Mouse (Mus musculus): ENCODE measurements at regions not wholly inside any gene's neighbourhood (a gene's known extent, or its start where the extent isn't known, plus 50 kb on each side); places are given as distances from the start of the nearest gene placed in this dataset.

GRCm38 (mm10) chr8:35218327-35218726, 547.3 kb upstream of the Gm19410 start:
- no peak overlapping the region for H3K4me3 ChIP-seq (ENCODE audit: control insufficient read depth in 1 of 2, insufficient read depth in 1 of 2, low read depth in 1 of 2, low read length in 2 of 2)
- H3K27me3 ChIP-seq (ENCODE audit: control insufficient read depth, insufficient read depth, low read length): no peaks in the 10 kb centered on the region
- ATAC-seq (ENCODE audit: insufficient number of reproducible peaks, insufficient read depth, low FRiP score, low read depth): no peak
- H3K4me2 ChIP-seq (ENCODE audit: low read length): no peak overlapping the region
- no peaks in the 10 kb centered on the region for H3K9me3 ChIP-seq (ENCODE audit: control insufficient read depth, low read length)
- H3K27ac ChIP-seq (replicated peaks in 1 of 2; ENCODE audit: control insufficient read depth in 1 of 2, insufficient read depth in 1 of 2, low read depth in 2 of 2, low read length in 2 of 2): no peak overlapping the region
- H3K4me1 ChIP-seq (ENCODE audit: control insufficient read depth in 2 of 2, insufficient read depth in 2 of 2, low read length in 2 of 2): no peaks in the 10 kb centered on the region
- WGBS: 55% methylated on average over 4 of the region's 4 CpGs
- H3K36me3 ChIP-seq (ENCODE audit: control insufficient read depth, insufficient read depth, low read length): no peaks in the 10 kb centered on the region
- no peak overlapping the region for H3K9ac ChIP-seq (ENCODE audit: low read length)

GRCm38 (mm10) chr8:35224053-35224924, 541.3 kb upstream of the Gm19410 start:
- Histone ChIP-seq H3K27me3 (ENCODE audit: control insufficient read depth, insufficient read depth, low read length) (no peaks in the 10 kb centered on the region), H3K36me3 (ENCODE audit: control insufficient read depth, insufficient read depth, low read length) (no peaks in the 10 kb centered on the region), H3K9me3 (ENCODE audit: control insufficient read depth, low read length) (no peaks in the 10 kb centered on the region), H3K4me1 (ENCODE audit: control insufficient read depth in 2 of 2, insufficient read depth in 2 of 2, low read length in 2 of 2) (no peaks in the 10 kb centered on the region), H3K27ac (replicated peaks in 1 of 2; ENCODE audit: control insufficient read depth in 1 of 2, insufficient read depth in 1 of 2, low read depth in 2 of 2, low read length in 2 of 2) (no peak overlapping the region), H3K4me2 (ENCODE audit: low read length) (no peak overlapping the region), H3K9ac (ENCODE audit: low read length) (no peak overlapping the region), H3K4me3 (ENCODE audit: control insufficient read depth in 1 of 2, insufficient read depth in 1 of 2, low read depth in 1 of 2, low read length in 2 of 2) (no peak overlapping the region)
- WGBS: 76% methylated on average over 18 of the region's 18 CpGs
- no peak for ATAC-seq (ENCODE audit: insufficient number of reproducible peaks, insufficient read depth, low FRiP score, low read depth)

GRCm38 (mm10) chr8:35224925-35225244, 540.7 kb upstream of the Gm19410 start:
- WGBS: 82% methylated on average over 7 of the region's 7 CpGs
- Histone ChIP-seq H3K4me3 (ENCODE audit: control insufficient read depth in 1 of 2, insufficient read depth in 1 of 2, low read depth in 1 of 2, low read length in 2 of 2) (no peak overlapping the region), H3K27ac (replicated peaks in 1 of 2; ENCODE audit: control insufficient read depth in 1 of 2, insufficient read depth in 1 of 2, low read depth in 2 of 2, low read length in 2 of 2) (no peak overlapping the region), H3K9me3 (ENCODE audit: control insufficient read depth, low read length) (no peaks in the 10 kb centered on the region), H3K9ac (ENCODE audit: low read length) (no peak overlapping the region), H3K27me3 (ENCODE audit: control insufficient read depth, insufficient read depth, low read length) (no peaks in the 10 kb centered on the region), H3K4me1 (ENCODE audit: control insufficient read depth in 2 of 2, insufficient read depth in 2 of 2, low read length in 2 of 2) (no peaks in the 10 kb centered on the region), H3K4me2 (ENCODE audit: low read length) (no peak overlapping the region), H3K36me3 (ENCODE audit: control insufficient read depth, insufficient read depth, low read length) (no peaks in the 10 kb centered on the region)
- no peak for ATAC-seq (ENCODE audit: insufficient number of reproducible peaks, insufficient read depth, low FRiP score, low read depth)

- Histone ChIP-seq H3K4me1 (ENCODE audit: control insufficient read depth in 2 of 2, insufficient read depth in 2 of 2, low read length in 2 of 2) (no peaks in the 10 kb centered on the region), H3K9ac (ENCODE audit: low read length) (no peak overlapping the region), H3K27ac (replicated peaks in 1 of 2; ENCODE audit: control insufficient read depth in 1 of 2, insufficient read depth in 1 of 2, low read depth in 2 of 2, low read length in 2 of 2) (no peak overlapping the region), H3K9me3 (ENCODE audit: control insufficient read depth, low read length) (no peaks in the 10 kb centered on the region), H3K4me2 (ENCODE audit: low read length) (no peak overlapping the region), H3K27me3 (ENCODE audit: control insufficient read depth, insufficient read depth, low read length) (no peaks in the 10 kb centered on the region), H3K4me3 (ENCODE audit: control insufficient read depth in 1 of 2, insufficient read depth in 1 of 2, low read depth in 1 of 2, low read length in 2 of 2) (no peak overlapping the region), H3K36me3 (ENCODE audit: control insufficient read depth, insufficient read depth, low read length) (no peaks in the 10 kb centered on the region)
- ATAC-seq (ENCODE audit: insufficient number of reproducible peaks, insufficient read depth, low FRiP score, low read depth): no peak
- WGBS: 68% methylated on average over 7 of the region's 7 CpGs
Observed at GRCm38 (mm10) chr8:35227079-35227478, 538.5 kb upstream of the Gm19410 start.

- 75% methylated on average over 7 of the region's 7 CpGs for WGBS
- Histone ChIP-seq H3K4me2 (ENCODE audit: low read length) (no peak overlapping the region), H3K36me3 (ENCODE audit: control insufficient read depth, insufficient read depth, low read length) (no peaks in the 10 kb centered on the region), H3K27me3 (ENCODE audit: control insufficient read depth, insufficient read depth, low read length) (no peaks in the 10 kb centered on the region), H3K9ac (ENCODE audit: low read length) (no peak overlapping the region), H3K9me3 (ENCODE audit: control insufficient read depth, low read length) (no peaks in the 10 kb centered on the region), H3K4me3 (ENCODE audit: control insufficient read depth in 1 of 2, insufficient read depth in 1 of 2, low read depth in 1 of 2, low read length in 2 of 2) (no peak overlapping the region), H3K27ac (replicated peaks in 1 of 2; ENCODE audit: control insufficient read depth in 1 of 2, insufficient read depth in 1 of 2, low read depth in 2 of 2, low read length in 2 of 2) (no peak overlapping the region), H3K4me1 (ENCODE audit: control insufficient read depth in 2 of 2, insufficient read depth in 2 of 2, low read length in 2 of 2) (peaks cover 2 to 3% of the 10 kb centered on the region in 2 experiments; a peak in 3 of 4 replicates)
- ATAC-seq (ENCODE audit: insufficient number of reproducible peaks, insufficient read depth, low FRiP score, low read depth): no peak
Observed at GRCm38 (mm10) chr8:35228449-35228848, 537.1 kb upstream of the Gm19410 start.

GRCm38 (mm10) chr8:35233520-35234186, 531.9 kb upstream of the Gm19410 start:
- Histone ChIP-seq H3K27me3 (ENCODE audit: control insufficient read depth, insufficient read depth, low read length) (no peaks in the 10 kb centered on the region), H3K27ac (replicated peaks in 1 of 2; ENCODE audit: control insufficient read depth in 1 of 2, insufficient read depth in 1 of 2, low read depth in 2 of 2, low read length in 2 of 2) (no peak overlapping the region), H3K9ac (ENCODE audit: low read length) (no peak overlapping the region), H3K4me2 (ENCODE audit: low read length) (no peak overlapping the region), H3K9me3 (ENCODE audit: control insufficient read depth, low read length) (no peaks in the 10 kb centered on the region), H3K4me3 (ENCODE audit: control insufficient read depth in 1 of 2, insufficient read depth in 1 of 2, low read depth in 1 of 2, low read length in 2 of 2) (no peak overlapping the region), H3K4me1 (ENCODE audit: control insufficient read depth in 2 of 2, insufficient read depth in 2 of 2, low read length in 2 of 2) (peaks cover 10 to 24% of the 10 kb centered on the region in 2 experiments), H3K36me3 (ENCODE audit: control insufficient read depth, insufficient read depth, low read length) (no peaks in the 10 kb centered on the region)
- ATAC-seq (ENCODE audit: insufficient number of reproducible peaks, insufficient read depth, low FRiP score, low read depth): no peak
- WGBS: 35% methylated on average over 5 of the region's 5 CpGs

GRCm38 (mm10) chr8:35234436-35234835, 531.2 kb upstream of the Gm19410 start:
- ATAC-seq (ENCODE audit: insufficient number of reproducible peaks, insufficient read depth, low FRiP score, low read depth): no peak
- no peaks in the 10 kb centered on the region for H3K36me3 ChIP-seq (ENCODE audit: control insufficient read depth, insufficient read depth, low read length)
- no peak overlapping the region for H3K9ac ChIP-seq (ENCODE audit: low read length)
- H3K27me3 ChIP-seq (ENCODE audit: control insufficient read depth, insufficient read depth, low read length): no peaks in the 10 kb centered on the region
- no peak overlapping the region for H3K27ac ChIP-seq (replicated peaks in 1 of 2; ENCODE audit: control insufficient read depth in 1 of 2, insufficient read depth in 1 of 2, low read depth in 2 of 2, low read length in 2 of 2)
- H3K4me1 ChIP-seq (ENCODE audit: control insufficient read depth in 2 of 2, insufficient read depth in 2 of 2, low read length in 2 of 2): peaks cover 10 to 24% of the 10 kb centered on the region in 2 experiments
- no peak overlapping the region for H3K4me2 ChIP-seq (ENCODE audit: low read length)
- 76% methylated on average over 5 of the region's 5 CpGs for WGBS
- H3K9me3 ChIP-seq (ENCODE audit: control insufficient read depth, low read length): no peaks in the 10 kb centered on the region
- H3K4me3 ChIP-seq (ENCODE audit: control insufficient read depth in 1 of 2, insufficient read depth in 1 of 2, low read depth in 1 of 2, low read length in 2 of 2): no peak overlapping the region

Data from heart, embryonic 14.5 days (tissue).